Mouse (Mus musculus) ES-E14 (cell line): Measurements from ENCODE around the gene Nsun4. TPM values are rescaled to one million over a fixed set of nuclear protein-coding genes. Genes with fewer than 3 reads are reported as not detected.

Experiments
- DNase-seq: peaks from one replicate; pipeline ENCODE4 v3.0.0-alpha.2; 2013; ENCODE audit warnings: low read depth, low spot score
- H3K27ac ChIP-seq: 2 replicates; pipeline ENCODE4 v1.5.1; 2012; ENCODE audit warnings: low read depth, mild to moderate bottlenecking, low read length, moderate library complexity, mixed read lengths; ENCODE audit not compliant: poor library complexity, insufficient read depth, severe bottlenecking
- H3K36me3 ChIP-seq: 2 replicates; pipeline ENCODE4 v1.6.1; 2012; ENCODE audit warnings: mild to moderate bottlenecking, low read length, moderate library complexity, mixed read lengths; ENCODE audit not compliant: control insufficient read depth, poor library complexity, insufficient read depth, severe bottlenecking
- H3K4me1 ChIP-seq, 2 experiments: fragments of 150-350 bp in 1 of 2; sonication (generic) in 1 of 2; 2 replicates each; pipeline ENCODE4 v1.6.1; 2012; ENCODE audit warnings: low read length in 2 of 2, mild to moderate bottlenecking in 1 of 2, mixed read lengths in 1 of 2; ENCODE audit not compliant: control insufficient read depth in 2 of 2, insufficient read depth in 2 of 2, poor library complexity in 1 of 2
- H3K4me3 ChIP-seq, 2 experiments: fragments of 150-350 bp in 1 of 2; sonication (generic) in 1 of 2; 2 replicates each; pipeline ENCODE4 v1.5.1; 2012; ENCODE audit warnings: low read length in 2 of 2, low read depth in 1 of 2, mild to moderate bottlenecking in 1 of 2, mixed read lengths in 1 of 2; ENCODE audit not compliant: insufficient read depth in 1 of 2, poor library complexity in 1 of 2, severe bottlenecking in 1 of 2
- H3K9ac ChIP-seq: 2 replicates; pipeline ENCODE4 v1.6.1; 2012; ENCODE audit warnings: low read depth, mild to moderate bottlenecking, low read length, mixed read lengths; ENCODE audit not compliant: poor library complexity, insufficient read depth, severe bottlenecking
- H3K9me3 ChIP-seq: fragments of 150-350 bp; sonication (generic); 2 replicates; pipeline ENCODE4 v1.6.1; 2012; ENCODE audit warnings: low read depth, mild to moderate bottlenecking, low read length; ENCODE audit not compliant: control insufficient read depth, insufficient read depth
- CHD2 ChIP-seq: IDR thresholded peaks from 2 replicates; pipeline ENCODE4 v1.6.1; 2014; ENCODE audit warnings: mild to moderate bottlenecking, low read depth, low read length, inconsistent platforms
- HCFC1 ChIP-seq: IDR thresholded peaks from 2 replicates; pipeline ENCODE4 v1.6.1; 2012; ENCODE audit warnings: low read length, inconsistent platforms, borderline replicate concordance; ENCODE audit not compliant: insufficient read depth
- MAFK ChIP-seq: IDR thresholded peaks from 2 replicates; pipeline ENCODE4 v1.6.1; 2014; ENCODE audit warnings: mild to moderate bottlenecking, low read depth, low read length, inconsistent platforms; ENCODE audit not compliant: insufficient read depth
- ZC3H11A ChIP-seq: IDR thresholded peaks from 2 replicates; pipeline ENCODE4 v1.6.1; 2012; ENCODE audit warnings: low read depth, mild to moderate bottlenecking, inconsistent platforms, low read length, borderline replicate concordance
- ZNF384 ChIP-seq: IDR thresholded peaks from 2 replicates; pipeline ENCODE4 v1.6.1; 2012; ENCODE audit warnings: low read depth, low read length, inconsistent platforms
- in situ Hi-C, 2 experiments: fragments of 600-800 bp; cut with MboI; formaldehyde crosslinking; loops; one replicate each; pipeline ENCODE4 v1.15.1; 2025; ENCODE audit warnings: low sequenced_read_pairs in 2 of 2, inconsistent platforms in 1 of 2; ENCODE audit not compliant: unreplicated experiment in 2 of 2
- total RNA-seq: library from RNA; depleted of rRNA; stranded (reverse); fragments of 300-350 nt; gene quantifications from 2 replicates; pipeline ENCODE4 v1.2.3, GENCODE M21; 2012

Nsun4 gene
- total RNA-seq, 1 experiment = 24.8 TPM

GRCm38 (mm10) chr4:115994662-115995375 lies 58.9 kb downstream of the Nsun4 start:
- H3K9ac ChIP-seq = peak overlapping the region; percentile 20; the same call in 1 of the 2 replicates
- in situ Hi-C loops = loop anchor here in 1 of 2 experiments (25.0 kb wide), 1 partner anchor 258 kb away; the partner anchor contains the start of gene Efcab14

GRCm38 (mm10) chr4:115989382-115989781 lies 64.3 kb downstream of the Nsun4 start:
- H3K4me1 ChIP-seq = peaks cover 3 to 8% of the 10 kb centered on the region in 2 experiments; a peak in 3 of 4 replicates
- TF ChIP-seq CHD2 (no peak), MAFK (no peak), ZC3H11A (no peak), HCFC1 (no peak), ZNF384 (no peak)
- H3K27ac ChIP-seq = no peak overlapping the region
- in situ Hi-C loops = loop anchor here (10.0 to 25.0 kb wide), 3 partner anchors 85 to 255 kb away; partner anchors contain the start of gene Efcab14 (in 2 of the 2)
- no peaks in the 10 kb centered on the region for H3K9me3 ChIP-seq
- DNase-seq = no peak
- no peak overlapping the region for H3K4me3 ChIP-seq
- H3K9ac ChIP-seq = no peak overlapping the region
- no peaks in the 10 kb centered on the region for H3K36me3 ChIP-seq

More at GRCm38 (mm10) chr4:115994662-115995375, 58.9 kb downstream of the Nsun4 start:
- DNase-seq = no peak
- Histone ChIP-seq H3K4me3 (no peak overlapping the region), H3K36me3 (no peaks in the 10 kb centered on the region; the same call in 1 of the 2 replicates), H3K9me3 (no peaks in the 10 kb centered on the region), H3K4me1 (no peaks in the 10 kb centered on the region), H3K27ac (no peak overlapping the region)
- no peak for TF ChIP-seq CHD2
- no peak for TF ChIP-seq ZC3H11A
- no peak for TF ChIP-seq ZNF384
- no peak for TF ChIP-seq MAFK
- TF ChIP-seq HCFC1 = no peak

GRCm38 (mm10) chr4:115987858-115988530 lies 65.7 kb downstream of the Nsun4 start:
- in situ Hi-C loops = loop anchor here (10.0 to 25.0 kb wide), 3 partner anchors 83 to 253 kb away; partner anchors contain the start of gene Efcab14 (in 2 of the 2)

GRCm38 (mm10) chr4:115987436-115987835 lies 66.2 kb downstream of the Nsun4 start:
- DNase-seq = no peak
- in situ Hi-C loops = loop anchor here (10.0 to 25.0 kb wide), 3 partner anchors 83 to 253 kb away; partner anchors contain the start of gene Efcab14 (in 2 of the 2)
- Histone ChIP-seq H3K4me1 (peaks cover 5 to 10% of the 10 kb centered on the region in 2 experiments; a peak in 3 of 4 replicates), H3K27ac (no peak overlapping the region), H3K36me3 (no peaks in the 10 kb centered on the region), H3K9ac (no peak overlapping the region), H3K9me3 (no peaks in the 10 kb centered on the region), H3K4me3 (no peak overlapping the region)
- no peak for TF ChIP-seq CHD2
- TF ChIP-seq HCFC1 = no peak
- TF ChIP-seq MAFK = no peak
- no peak for TF ChIP-seq ZNF384
- TF ChIP-seq ZC3H11A = no peak

More at GRCm38 (mm10) chr4:115987858-115988530, 65.7 kb downstream of the Nsun4 start:
- no peak for TF ChIP-seq HCFC1
- no peak overlapping the region for H3K9ac ChIP-seq
- H3K4me3 ChIP-seq = no peak overlapping the region
- H3K4me1 ChIP-seq = peaks cover 5 to 10% of the 10 kb centered on the region in 2 experiments; a peak in 3 of 4 replicates
- DNase-seq = no peak
- H3K27ac ChIP-seq = no peak overlapping the region
- H3K9me3 ChIP-seq = no peaks in the 10 kb centered on the region
- H3K36me3 ChIP-seq = no peaks in the 10 kb centered on the region
